Mouse (Mus musculus) spleen, adult 18-20 months (tissue): ENCODE results near the gene Synrg.

ENCODE experiments used
- DNase-seq, 2 experiments: peaks; one replicate each; pipeline ENCODE4 v3.0.0; 2022; ENCODE audit warnings: mixed read lengths in 2 of 2

Gene Synrg

DNA sequence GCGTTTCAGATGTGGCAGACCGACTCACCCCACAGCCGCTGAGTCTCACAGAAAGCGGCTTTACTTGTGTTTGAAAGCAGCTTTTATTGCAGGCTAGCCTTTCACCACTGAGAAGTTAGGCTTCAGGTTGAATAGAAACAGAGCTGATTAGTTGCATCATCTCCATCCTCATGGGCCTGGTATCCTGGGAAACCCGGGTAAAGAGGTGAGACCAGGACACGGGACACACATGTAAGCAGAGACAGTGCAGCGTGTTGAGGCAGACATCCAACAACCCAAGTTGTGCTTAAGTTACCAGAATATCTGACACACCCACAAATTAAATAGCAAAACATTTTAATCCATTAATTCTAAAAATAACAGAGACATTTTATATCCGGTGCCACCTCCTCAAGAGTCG is 114.4 kb downstream of the Synrg start:
- no peak for DNase-seq

DNA sequence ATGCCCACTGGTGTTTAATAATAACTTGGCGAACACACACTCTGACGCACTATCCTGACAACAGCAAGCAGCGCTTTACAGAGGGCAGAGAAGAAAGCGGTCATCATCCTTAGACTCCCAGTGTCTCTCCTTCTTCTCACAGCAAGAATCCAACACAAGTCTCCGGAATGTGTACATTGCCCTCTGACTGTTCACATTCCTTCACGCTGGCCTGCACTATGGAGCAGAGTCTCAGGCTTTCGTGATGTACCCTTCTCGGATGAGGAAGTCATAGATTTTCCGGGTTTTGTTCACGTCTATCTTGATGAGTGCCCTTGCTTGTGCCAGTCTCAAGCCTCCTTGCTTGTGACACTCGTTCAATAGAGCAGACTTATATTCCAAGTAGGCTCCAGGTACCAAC is 115.1 kb downstream of the Synrg start:
- DNase-seq = no peak

DNA sequence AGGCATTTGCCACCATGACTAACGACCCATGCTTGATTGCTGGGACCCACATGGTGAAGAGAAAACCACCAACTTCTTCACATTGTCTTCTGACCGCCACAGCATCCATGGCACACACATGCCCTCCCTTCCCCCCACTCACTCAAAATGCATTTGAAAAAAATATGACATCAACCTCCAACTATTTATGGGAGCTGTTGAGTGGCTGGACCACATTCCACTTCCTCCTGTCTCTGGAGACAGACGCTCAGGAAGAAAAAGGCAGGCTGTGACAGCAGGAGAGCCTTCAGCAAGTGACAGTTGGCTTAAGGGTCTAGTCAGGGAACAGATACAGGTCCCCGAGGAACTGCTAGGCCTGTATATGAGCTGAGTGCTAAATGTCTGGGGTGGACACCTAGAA is 115.7 kb downstream of the Synrg start:
- DNase-seq = no peak

DNA sequence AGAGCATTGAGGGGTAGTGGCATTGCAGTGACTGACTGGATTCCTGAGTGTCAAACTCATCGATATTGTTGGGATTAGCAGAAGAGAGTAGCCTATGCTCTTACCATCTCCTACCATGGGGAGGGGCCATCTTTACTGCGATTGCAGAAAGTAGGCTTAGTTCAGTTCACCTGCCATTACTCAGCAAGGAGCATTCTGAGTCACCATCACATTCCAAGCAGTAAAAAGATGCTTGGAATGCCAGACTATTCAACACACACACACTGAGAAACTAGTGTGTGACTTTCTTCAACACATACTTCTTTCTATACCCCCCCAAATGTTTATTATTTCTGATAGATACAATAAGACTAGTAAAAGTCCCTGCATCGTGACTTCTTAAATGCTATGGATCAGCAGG is 116.1 kb downstream of the Synrg start:
- DNase-seq = no peak

DNA sequence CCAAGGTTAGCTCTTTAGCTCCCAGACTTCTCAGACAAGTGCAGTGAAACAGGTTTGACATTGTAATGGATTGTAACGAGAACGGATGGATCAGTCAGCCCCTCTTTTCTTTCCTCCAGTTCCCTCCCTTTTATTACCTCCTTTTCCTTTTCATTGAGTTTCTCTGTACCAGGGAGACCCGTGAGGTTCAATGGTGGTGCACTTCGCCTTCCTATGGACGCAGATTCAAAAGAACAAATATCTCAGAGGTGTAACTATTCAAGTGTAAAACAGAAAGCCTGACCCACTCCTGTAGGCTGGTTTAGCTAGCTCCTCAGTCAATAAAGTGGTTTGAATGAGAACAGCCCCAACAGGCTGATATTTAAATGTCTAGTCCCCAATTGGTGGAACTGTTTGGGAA is 117.7 kb downstream of the Synrg start:
- DNase-seq = no peak

DNA sequence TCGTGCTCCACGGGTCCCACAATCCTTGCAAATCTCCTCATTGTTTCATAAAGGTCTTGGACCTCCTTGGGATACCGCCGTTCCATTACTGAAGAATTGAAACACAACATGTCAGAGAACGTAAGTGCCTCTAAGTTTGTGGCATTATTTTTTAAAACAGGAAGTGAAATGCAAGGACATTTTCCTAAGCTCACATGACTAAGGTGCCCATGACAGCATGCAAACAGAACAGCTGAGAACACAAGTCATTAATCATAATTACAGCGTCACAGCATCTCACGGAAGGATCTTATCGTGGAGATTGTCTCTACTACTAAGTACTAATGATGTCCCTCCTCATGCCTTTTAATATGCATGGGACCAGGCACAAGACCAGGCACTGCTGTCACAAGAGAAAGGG is 126.3 kb downstream of the Synrg start:
- DNase-seq = no peak
